Comparison of ENCODE assay signal across 8 mouse cellular contexts in genomic region chr7:126975950-126976866, GRCm38 (mm10). TPM values are rescaled to one million over a fixed set of nuclear protein-coding genes. Genes with fewer than 3 reads are reported as not detected.
DNase-seq lines count a peak whose midpoint lies in the region; ATAC-seq lines count a peak whose summit lies in the region.

Gene Cdiptos (minus strand): TSS chr7:126976098.

- peak; percentile 95 for ATAC-seq in common myeloid progenitor, adult 5-6 weeks (replicated peaks; ENCODE audit: low read depth, poor library complexity, severe bottlenecking)
- peak; percentile 97 for ATAC-seq in megakaryocyte progenitor cell, adult 5-6 weeks (replicated peaks; ENCODE audit: poor library complexity)

- DNase-seq in ZHBTc4 (ENCODE audit: low read depth, low spot score) = peak; percentile 99
- peak; percentile 91 to 92 for DNase-seq in gastrocnemius, adult 8-10 months (ENCODE audit: low spot score in 2 of 2)
- peak; percentile 98 for DNase-seq in induced T-regulatory cell, adult 2 months (ENCODE audit: low read depth)
- peak; percentile 86 to 96 for DNase-seq in left cerebral cortex, adult 9 months (ENCODE audit: low spot score in 2 of 2)
- DNase-seq in right cerebral cortex, postnatal 14 days = peak; percentile 99
- DNase-seq in urinary bladder, postnatal 36 days (ENCODE audit: low spot score in 2 of 2) = peak; percentile 89 to 96

RNA-seq across cellular contexts. Expression of gene Cdiptos, which starts in this region (rescaled TPM):
- 1.0 and 2.3 TPM in 2 replicates for total RNA-seq in common myeloid progenitor, adult 5-6 weeks (2017)
- total RNA-seq in gastrocnemius, adult 8-10 months (2022) = under 1 TPM in 1 of 4 experiments, not detected in 3; 0.24 TPM
- 4.3 and 4.9 TPM in 2 replicates for total RNA-seq in megakaryocyte progenitor cell, adult 5-6 weeks (2015)
- 0.62 and 3.2 TPM in 2 replicates for total RNA-seq in megakaryocyte progenitor cell, adult 5-6 weeks (2017)

Comparison
In these comparisons a context has a peak if more than half of its experiments do, and no peak if none do; other contexts are left out.
1. Peak in every context shown above with its lines: DNase-seq and ATAC-seq.
2. Peak in DNase-seq in gastrocnemius, adult 8-10 months; RNA of the gene not detected or under 1 TPM.